Mouse (Mus musculus) cerebellum, postnatal 10 days (tissue): ENCODE measurements around the gene Capn2.

ENCODE experiments used
- DNase-seq, 2 experiments: peaks; one replicate each; pipeline ENCODE4 v3.0.0; 2021; ENCODE audit warnings: mixed read lengths in 2 of 2

The Capn2 gene

GRCm38 (mm10) chr1:182459436-182459835 is 58.0 kb downstream of the Capn2 start:
- no peak for DNase-seq

DNA sequence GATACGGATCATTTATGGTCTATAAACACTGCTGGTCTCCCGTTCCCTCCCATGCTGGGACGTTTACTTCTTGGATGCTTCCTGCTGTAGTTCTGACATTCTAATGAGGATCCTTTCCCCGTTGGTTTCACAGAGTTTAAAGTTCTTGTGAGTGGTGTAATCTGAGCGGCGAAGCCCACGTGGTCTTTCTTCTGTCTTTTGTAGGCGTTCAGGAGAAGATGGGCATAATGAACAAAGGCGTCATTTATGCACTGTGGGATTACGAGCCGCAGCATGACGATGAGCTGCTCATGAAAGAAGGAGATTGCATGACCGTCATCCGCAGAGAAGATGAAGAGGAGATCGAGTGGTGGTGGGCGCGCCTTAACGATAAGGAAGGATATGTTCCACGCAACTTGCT is 58.9 kb downstream of the Capn2 start:
- DNase-seq, result no peak

- no peak for DNase-seq
These were observed 62.3 kb downstream of the Capn2 start for GRCm38 (mm10) chr1:182455080-182455479.

DNA sequence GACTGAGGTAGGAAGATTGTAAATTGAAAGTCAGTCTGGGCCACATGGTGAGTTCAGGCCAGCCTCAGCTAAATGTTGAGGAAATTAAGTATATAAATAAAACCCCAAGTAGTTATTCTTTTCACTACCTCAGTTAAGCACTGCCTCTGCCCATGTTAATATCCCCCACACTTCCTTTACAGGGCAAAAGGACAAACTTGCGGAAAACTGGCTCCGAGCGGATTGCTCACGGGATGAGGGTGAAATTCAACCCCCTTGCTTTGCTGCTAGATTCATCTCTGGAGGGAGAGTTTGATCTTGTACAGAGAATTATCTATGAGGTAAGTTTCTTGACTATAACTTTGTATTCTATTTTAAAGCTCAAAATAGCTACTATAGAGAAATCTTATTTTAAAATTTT is 64.9 kb downstream of the Capn2 start:
- DNase-seq, result no peak

- DNase-seq, result no peak
These were observed 69.0 kb downstream of the Capn2 start for GRCm38 (mm10) chr1:182448276-182449035.

DNA sequence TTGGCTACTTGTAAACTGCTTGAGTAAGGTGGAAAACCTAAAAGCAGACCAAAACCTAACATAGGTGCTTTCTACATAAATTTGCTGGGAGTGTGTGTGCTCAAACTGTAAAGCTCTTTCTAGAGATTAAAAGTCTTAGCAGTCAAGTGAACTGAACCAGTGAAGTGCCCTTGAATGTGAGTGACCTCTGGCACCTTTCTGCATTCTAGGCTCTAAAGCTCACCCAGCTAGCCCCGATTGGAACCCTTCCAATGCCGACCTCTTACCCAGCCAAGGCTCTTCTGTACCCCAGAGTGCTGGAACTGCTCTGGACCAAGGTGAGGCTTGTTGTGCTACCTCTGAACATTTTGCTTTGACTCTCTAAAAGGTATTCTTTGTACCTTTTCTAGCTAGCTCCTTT is 73.3 kb downstream of the Capn2 start:
- DNase-seq, result no peak

- DNase-seq, result no peak
These were observed 75.5 kb downstream of the Capn2 start for GRCm38 (mm10) chr1:182441791-182442473.

DNA sequence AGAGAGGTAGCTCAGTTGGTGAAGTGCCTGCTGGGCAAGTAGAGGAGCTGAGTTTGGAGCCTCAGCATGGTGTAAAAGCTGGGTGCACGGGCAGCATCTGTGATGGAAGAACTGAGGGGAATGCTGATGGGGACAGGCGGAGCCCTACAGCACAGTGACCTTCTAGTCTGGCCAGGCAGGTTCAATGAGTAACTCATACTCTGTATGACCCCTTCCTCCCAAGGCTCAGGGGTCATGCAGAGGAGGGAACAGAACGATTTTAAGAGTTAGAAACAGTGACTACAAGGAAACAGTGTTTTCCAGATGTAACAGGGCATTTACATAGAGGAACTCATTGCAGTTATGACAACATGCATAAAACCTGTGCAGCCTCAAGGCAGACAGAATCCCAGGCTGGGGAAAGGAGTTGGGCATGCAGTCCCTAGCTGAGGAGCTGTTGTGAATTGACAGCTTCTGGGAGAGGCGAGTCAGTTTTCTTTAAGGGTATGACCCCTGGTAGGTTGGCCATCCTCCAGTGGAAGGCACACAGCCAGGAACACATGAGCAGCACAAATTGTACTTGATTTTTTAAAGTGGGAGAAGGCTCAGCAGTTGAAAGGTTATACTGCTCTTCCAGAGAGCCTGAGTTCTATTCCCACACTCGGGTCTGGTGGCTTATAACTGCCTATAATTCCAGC is 77.7 kb downstream of the Capn2 start:
- DNase-seq, result peak; percentile 58 to 77

GRCm38 (mm10) chr1:182436746-182437145 is 80.7 kb downstream of the Capn2 start:
- peak; percentile 53 to 64 for DNase-seq

DNA sequence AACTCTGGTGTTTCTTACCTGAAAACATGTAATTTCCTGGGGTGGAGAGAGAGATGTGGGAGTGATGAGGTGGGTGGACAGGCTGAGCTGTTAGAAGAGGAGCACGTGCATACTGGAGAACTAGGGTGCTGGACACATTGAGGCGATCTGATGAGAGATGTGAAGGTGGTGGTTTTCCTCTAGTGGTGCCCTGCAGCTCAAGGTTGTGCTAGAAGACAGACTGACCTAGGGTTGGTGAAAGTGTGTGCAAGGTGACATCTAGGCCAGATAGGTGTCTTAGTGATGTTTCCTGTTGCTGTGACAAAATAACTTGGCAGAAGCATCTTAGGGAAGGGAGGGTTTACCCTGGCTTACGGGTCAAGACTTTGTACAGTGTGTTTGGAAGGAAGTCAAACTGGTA is 85.3 kb downstream of the Capn2 start:
- no peak for DNase-seq

- DNase-seq, result no peak
These were observed 86.7 kb downstream of the Capn2 start for GRCm38 (mm10) chr1:182430676-182431075.

GRCm38 (mm10) chr1:182429826-182430225 is 87.6 kb downstream of the Capn2 start:
- no peak for DNase-seq

GRCm38 (mm10) chr1:182427426-182427825 is 90.0 kb downstream of the Capn2 start:
- peak; percentile 31 to 33 for DNase-seq

- DNase-seq, result no peak
These were observed 91.0 kb downstream of the Capn2 start for GRCm38 (mm10) chr1:182426444-182426843.

- no peak for DNase-seq
These were observed 92.2 kb downstream of the Capn2 start for GRCm38 (mm10) chr1:182425176-182425575.

DNA sequence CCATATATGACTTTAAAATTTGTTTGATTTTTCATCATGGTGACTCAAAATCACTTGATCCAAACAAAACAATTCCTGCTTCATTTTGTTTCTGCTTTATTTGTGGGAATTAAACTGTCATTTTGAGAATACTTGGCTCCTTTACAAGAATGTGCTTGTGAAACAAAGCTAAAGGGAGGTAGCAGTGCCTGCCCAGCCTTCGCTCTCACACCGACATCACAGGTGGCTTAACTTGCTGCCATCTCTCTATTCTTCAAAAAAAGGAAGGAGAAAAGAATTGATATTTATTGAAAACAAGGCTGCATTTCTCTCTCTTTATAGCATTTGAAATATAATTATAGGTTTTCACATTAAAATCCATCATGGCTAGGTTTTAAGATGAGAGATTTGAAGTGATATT is 93.1 kb downstream of the Capn2 start:
- no peak for DNase-seq

- no peak for DNase-seq
These were observed 97.9 kb downstream of the Capn2 start for GRCm38 (mm10) chr1:182419481-182419880.
